ENCODE assay signal across 22 mouse cellular contexts in the genomic region with DNA sequence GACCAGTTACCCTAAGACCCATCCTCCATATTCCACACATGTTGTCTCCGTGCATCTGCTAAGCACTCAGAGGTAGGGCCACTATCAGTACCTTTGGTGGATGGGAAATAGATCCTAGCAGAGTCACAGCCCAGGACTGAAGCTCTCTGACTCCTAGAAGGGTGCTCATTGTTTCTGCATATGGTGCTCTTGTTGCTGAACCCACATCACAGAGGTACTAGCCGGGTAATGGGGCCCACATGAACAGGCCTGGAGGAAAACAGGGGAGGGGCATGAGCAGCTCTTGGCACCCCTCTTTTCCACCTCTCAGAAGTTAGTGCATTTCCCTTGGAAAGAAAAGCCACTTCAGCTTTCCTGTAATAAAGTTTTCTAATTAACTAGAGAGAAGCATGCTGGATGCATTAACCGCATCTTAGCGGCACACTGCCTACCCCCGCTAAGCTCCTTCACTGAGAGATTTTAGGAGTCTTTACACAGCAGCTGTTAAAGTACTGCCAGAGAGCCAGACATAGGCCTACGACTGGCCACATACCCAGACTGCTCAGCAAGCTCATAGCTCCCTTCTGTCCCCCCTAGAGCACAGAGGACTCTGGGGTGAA.
DNase-seq lines count a peak whose midpoint lies in the region; ATAC-seq lines count a peak whose summit lies in the region.
"Had no signal": no experiment of that assay in that cellular context is flagged by ENCODE, and none has a peak within 500 bp of the region (broad histone marks: within the 10 kb centered on the region; RNA-seq: fewer than 3 reads in every experiment).

No protein-coding gene starts in this region.

- no peak overlapping the region for H3K4me3 ChIP-seq in forebrain, embryonic 11.5 days (ENCODE audit: low read depth, low read length)
- H3K4me3 ChIP-seq in forebrain, embryonic 15.5 days = no peak overlapping the region
- no peak overlapping the region for H3K4me3 ChIP-seq in midbrain, embryonic 12.5 days
- H3K4me3 ChIP-seq in midbrain, embryonic 15.5 days = no peak overlapping the region
- H3K4me3 ChIP-seq in limb, embryonic 10.5 days = no peak overlapping the region
- H3K4me3 ChIP-seq: forebrain, embryonic 13.5 days; heart, embryonic 10.5 days; left cerebral cortex, adult 2 months; lung, embryonic 15.5 days had no signal

- H3K27ac ChIP-seq in forebrain, embryonic 11.5 days (ENCODE audit: low read depth, low read length) = no peak overlapping the region
- no peak overlapping the region for H3K27ac ChIP-seq in forebrain, embryonic 15.5 days (replicated peaks)
- H3K27ac ChIP-seq in midbrain, embryonic 12.5 days (replicated peaks) = no peak overlapping the region
- H3K27ac ChIP-seq in midbrain, embryonic 15.5 days = no peak overlapping the region
- peak overlapping the region; percentile 39 for H3K27ac ChIP-seq in limb, embryonic 10.5 days
- H3K27ac ChIP-seq: forebrain, embryonic 13.5 days; heart, embryonic 10.5 days; left cerebral cortex, adult 2 months; liver, embryonic 14.5 days; lung, embryonic 15.5 days had no signal

- H3K27me3 ChIP-seq in forebrain, embryonic 11.5 days (ENCODE audit: control insufficient read depth, insufficient read depth, low read length) = no peaks in the 10 kb centered on the region
- H3K27me3 ChIP-seq in forebrain, embryonic 15.5 days = no peaks in the 10 kb centered on the region
- H3K27me3 ChIP-seq in midbrain, embryonic 12.5 days = no peaks in the 10 kb centered on the region
- no peaks in the 10 kb centered on the region for H3K27me3 ChIP-seq in midbrain, embryonic 15.5 days (replicated peaks)
- peaks cover 78% of the 10 kb centered on the region for H3K27me3 ChIP-seq in limb, embryonic 10.5 days (ENCODE audit: low read depth, poor library complexity, severe bottlenecking)
- H3K27me3 ChIP-seq: forebrain, embryonic 13.5 days; lung, embryonic 15.5 days had no signal

- no peaks in the 10 kb centered on the region for H3K36me3 ChIP-seq in forebrain, embryonic 11.5 days (ENCODE audit: control insufficient read depth, insufficient read depth, low read length)
- H3K36me3 ChIP-seq in forebrain, embryonic 15.5 days = no peaks in the 10 kb centered on the region
- no peaks in the 10 kb centered on the region for H3K36me3 ChIP-seq in midbrain, embryonic 12.5 days
- no peaks in the 10 kb centered on the region for H3K36me3 ChIP-seq in midbrain, embryonic 15.5 days (replicated peaks)
- no peaks in the 10 kb centered on the region for H3K36me3 ChIP-seq in limb, embryonic 10.5 days
- H3K36me3 ChIP-seq: heart, embryonic 10.5 days; lung, embryonic 15.5 days had no signal

- no peak overlapping the region for H3K4me2 ChIP-seq in forebrain, embryonic 11.5 days (ENCODE audit: low read depth, low read length, severe bottlenecking)
- H3K4me2 ChIP-seq in forebrain, embryonic 15.5 days (replicated peaks) = no peak overlapping the region
- H3K4me2 ChIP-seq in midbrain, embryonic 12.5 days (replicated peaks) = no peak overlapping the region
- H3K4me2 ChIP-seq in midbrain, embryonic 15.5 days = no peak overlapping the region
- H3K4me2 ChIP-seq: forebrain, embryonic 13.5 days; lung, embryonic 15.5 days had no signal

- ATAC-seq in forebrain, embryonic 11.5 days (replicated peaks; ENCODE audit: low FRiP score) = no peak
- no peak for ATAC-seq in forebrain, embryonic 15.5 days (replicated peaks)
- ATAC-seq in midbrain, embryonic 12.5 days (ENCODE audit: low FRiP score, low read depth) = 0 out of 2 replicates have a peak, but pooled peaks have one; percentile 27
- ATAC-seq in midbrain, embryonic 15.5 days (replicated peaks) = no peak
- ATAC-seq: forebrain, embryonic 13.5 days; inflammation-experienced regulatory T-cells, adult 6 months had no signal

- no peak overlapping the region for H3K9ac ChIP-seq in forebrain, embryonic 11.5 days (ENCODE audit: low read length)
- H3K9ac ChIP-seq in forebrain, embryonic 15.5 days (replicated peaks) = no peak overlapping the region
- H3K9ac ChIP-seq in midbrain, embryonic 12.5 days (replicated peaks) = no peak overlapping the region
- no peak overlapping the region for H3K9ac ChIP-seq in midbrain, embryonic 15.5 days
- H3K9ac ChIP-seq: forebrain, embryonic 13.5 days; liver, embryonic 14.5 days; lung, embryonic 15.5 days had no signal

- DNase-seq in forebrain, embryonic 11.5 days (ENCODE audit: low spot score) = peak; percentile 39
- DNase-seq in limb, embryonic 10.5 days (ENCODE audit: low spot score) = no peak
- no peak for DNase-seq in lung, postnatal 36 days
- DNase-seq in left cerebral cortex, adult 11 months (ENCODE audit: low spot score) = no peak
- DNase-seq in urinary bladder, postnatal 4 days (ENCODE audit: low spot score in 2 of 2) = no peak
- DNase-seq: adrenal gland, postnatal 10 days; cerebellum, adult 8-10 months; cerebellum, postnatal 36 days; embryo, embryonic 11 days; kidney, adult 8-10 months; kidney, postnatal 4 days; lung, postnatal 4 days; thymus, adult 18-20 months had no signal

- no peaks in the 10 kb centered on the region for H3K9me3 ChIP-seq in forebrain, embryonic 11.5 days (ENCODE audit: control insufficient read depth, low read length)
- no peaks in the 10 kb centered on the region for H3K9me3 ChIP-seq in forebrain, embryonic 15.5 days
- H3K9me3 ChIP-seq in midbrain, embryonic 12.5 days = no peaks in the 10 kb centered on the region
- no peaks in the 10 kb centered on the region for H3K9me3 ChIP-seq in midbrain, embryonic 15.5 days
- H3K9me3 ChIP-seq in limb, embryonic 10.5 days (replicated peaks) = no peaks in the 10 kb centered on the region
- H3K9me3 ChIP-seq: forebrain, embryonic 13.5 days; heart, embryonic 10.5 days; lung, embryonic 15.5 days had no signal

- WGBS in forebrain, embryonic 11.5 days = 81% methylated on average over 6 of the region's 6 CpGs
- 72% methylated on average over 6 of the region's 6 CpGs for WGBS in forebrain, embryonic 15.5 days
- WGBS in midbrain, embryonic 12.5 days = 76% methylated on average over 6 of the region's 6 CpGs
- WGBS in midbrain, embryonic 15.5 days = 78% methylated on average over 6 of the region's 6 CpGs
- WGBS in limb, embryonic 10.5 days = 40% methylated on average over 6 of the region's 6 CpGs

- no peaks in the 10 kb centered on the region for H3K4me1 ChIP-seq in forebrain, embryonic 11.5 days (replicated peaks; ENCODE audit: control insufficient read depth, insufficient read depth, low read length)
- H3K4me1 ChIP-seq in forebrain, embryonic 15.5 days = no peaks in the 10 kb centered on the region
- H3K4me1 ChIP-seq in midbrain, embryonic 12.5 days = no peaks in the 10 kb centered on the region
- H3K4me1 ChIP-seq in midbrain, embryonic 15.5 days = no peaks in the 10 kb centered on the region
- peaks cover 46% of the 10 kb centered on the region for H3K4me1 ChIP-seq in limb, embryonic 10.5 days
- H3K4me1 ChIP-seq: forebrain, embryonic 13.5 days; heart, embryonic 10.5 days had no signal
